Mouse (Mus musculus) ES-E14 (cell line): ENCODE results near the gene Vps13d. TPM values are rescaled to one million over a fixed set of nuclear protein-coding genes. Genes with fewer than 3 reads are reported as not detected.

Experiments
- DNase-seq: peaks from one replicate; pipeline ENCODE4 v3.0.0-alpha.2; 2013; ENCODE audit warnings: low read depth, low spot score
- H3K27ac ChIP-seq: 2 replicates; pipeline ENCODE4 v1.5.1; 2012; ENCODE audit warnings: low read depth, mild to moderate bottlenecking, low read length, moderate library complexity, mixed read lengths; ENCODE audit not compliant: poor library complexity, insufficient read depth, severe bottlenecking
- H3K36me3 ChIP-seq: 2 replicates; pipeline ENCODE4 v1.6.1; 2012; ENCODE audit warnings: mild to moderate bottlenecking, low read length, moderate library complexity, mixed read lengths; ENCODE audit not compliant: control insufficient read depth, poor library complexity, insufficient read depth, severe bottlenecking
- H3K4me1 ChIP-seq, 2 experiments: fragments of 150-350 bp in 1 of 2; sonication (generic) in 1 of 2; 2 replicates each; pipeline ENCODE4 v1.6.1; 2012; ENCODE audit warnings: low read length in 2 of 2, mild to moderate bottlenecking in 1 of 2, mixed read lengths in 1 of 2; ENCODE audit not compliant: control insufficient read depth in 2 of 2, insufficient read depth in 2 of 2, poor library complexity in 1 of 2
- H3K4me3 ChIP-seq, 2 experiments: fragments of 150-350 bp in 1 of 2; sonication (generic) in 1 of 2; 2 replicates each; pipeline ENCODE4 v1.5.1; 2012; ENCODE audit warnings: low read length in 2 of 2, low read depth in 1 of 2, mild to moderate bottlenecking in 1 of 2, mixed read lengths in 1 of 2; ENCODE audit not compliant: insufficient read depth in 1 of 2, poor library complexity in 1 of 2, severe bottlenecking in 1 of 2
- H3K9ac ChIP-seq: 2 replicates; pipeline ENCODE4 v1.6.1; 2012; ENCODE audit warnings: low read depth, mild to moderate bottlenecking, low read length, mixed read lengths; ENCODE audit not compliant: poor library complexity, insufficient read depth, severe bottlenecking
- H3K9me3 ChIP-seq: fragments of 150-350 bp; sonication (generic); 2 replicates; pipeline ENCODE4 v1.6.1; 2012; ENCODE audit warnings: low read depth, mild to moderate bottlenecking, low read length; ENCODE audit not compliant: control insufficient read depth, insufficient read depth
- CHD2 ChIP-seq: IDR thresholded peaks from 2 replicates; pipeline ENCODE4 v1.6.1; 2014; ENCODE audit warnings: mild to moderate bottlenecking, low read depth, low read length, inconsistent platforms
- HCFC1 ChIP-seq: IDR thresholded peaks from 2 replicates; pipeline ENCODE4 v1.6.1; 2012; ENCODE audit warnings: low read length, inconsistent platforms, borderline replicate concordance; ENCODE audit not compliant: insufficient read depth
- MAFK ChIP-seq: IDR thresholded peaks from 2 replicates; pipeline ENCODE4 v1.6.1; 2014; ENCODE audit warnings: mild to moderate bottlenecking, low read depth, low read length, inconsistent platforms; ENCODE audit not compliant: insufficient read depth
- ZC3H11A ChIP-seq: IDR thresholded peaks from 2 replicates; pipeline ENCODE4 v1.6.1; 2012; ENCODE audit warnings: low read depth, mild to moderate bottlenecking, inconsistent platforms, low read length, borderline replicate concordance
- ZNF384 ChIP-seq: IDR thresholded peaks from 2 replicates; pipeline ENCODE4 v1.6.1; 2012; ENCODE audit warnings: low read depth, low read length, inconsistent platforms
- in situ Hi-C, 2 experiments: fragments of 600-800 bp; cut with MboI; formaldehyde crosslinking; loops; one replicate each; pipeline ENCODE4 v1.15.1; 2025; ENCODE audit warnings: low sequenced_read_pairs in 2 of 2, inconsistent platforms in 1 of 2; ENCODE audit not compliant: unreplicated experiment in 2 of 2
- total RNA-seq: library from RNA; depleted of rRNA; stranded (reverse); fragments of 300-350 nt; gene quantifications from 2 replicates; pipeline ENCODE4 v1.2.3, GENCODE M21; 2012

The Vps13d gene
- total RNA-seq, 1 experiment = 15.3 TPM

GRCm38 (mm10) chr4:145161243-145161642 lies 33.6 kb downstream of the Vps13d start:
- Histone ChIP-seq H3K36me3 (peaks cover 15% of the 10 kb centered on the region), H3K4me3 (no peak overlapping the region), H3K4me1 (no peaks in the 10 kb centered on the region), H3K9ac (no peak overlapping the region), H3K27ac (no peak overlapping the region), H3K9me3 (no peaks in the 10 kb centered on the region)
- TF ChIP-seq HCFC1 = no peak
- no peak for TF ChIP-seq CHD2
- no peak for TF ChIP-seq MAFK
- no peak for TF ChIP-seq ZNF384
- TF ChIP-seq ZC3H11A = no peak
- no peak for DNase-seq
- in situ Hi-C loops = loop anchor here in 1 of 2 experiments (25.0 kb wide), 1 partner anchor 326 kb away; no protein-coding TSS in a partner anchor

DNA sequence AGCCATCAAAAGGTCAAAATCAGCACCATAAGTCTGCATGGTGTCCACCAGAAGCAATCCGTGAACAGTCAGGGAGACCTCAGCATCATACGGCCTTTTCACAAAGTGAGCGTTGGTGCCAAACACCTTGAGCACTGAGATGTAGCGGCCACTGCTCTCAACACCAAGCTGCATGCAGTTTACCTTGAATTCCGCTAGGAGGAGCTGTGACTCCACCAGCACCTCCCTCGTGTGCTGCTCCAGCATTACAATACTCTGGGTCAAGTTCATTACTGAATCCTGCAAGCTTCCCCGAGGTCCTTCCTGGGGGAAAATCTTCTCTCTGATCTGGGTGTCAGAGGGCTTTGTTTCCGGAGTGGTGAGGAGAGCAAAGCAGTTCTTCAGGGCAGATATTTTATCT lies 38.8 kb downstream of the Vps13d start:
- no peak overlapping the region for H3K27ac ChIP-seq
- H3K4me1 ChIP-seq = no peaks in the 10 kb centered on the region
- in situ Hi-C loops = loop anchor here in 1 of 2 experiments (25.0 kb wide), 1 partner anchor 331 kb away; no protein-coding TSS in a partner anchor
- peak; percentile 49 for DNase-seq
- no peaks in the 10 kb centered on the region for H3K9me3 ChIP-seq
- H3K36me3 ChIP-seq = peaks cover 32% of the 10 kb centered on the region
- no peak overlapping the region for H3K9ac ChIP-seq
- H3K4me3 ChIP-seq = no peak overlapping the region
- TF ChIP-seq HCFC1 = no peak
- TF ChIP-seq ZC3H11A = peak; percentile 92
- TF ChIP-seq ZNF384 = no peak

GRCm38 (mm10) chr4:145151103-145151486 lies 43.7 kb downstream of the Vps13d start:
- no peak for TF ChIP-seq CHD2
- TF ChIP-seq ZC3H11A = no peak
- TF ChIP-seq ZNF384 = no peak
- TF ChIP-seq MAFK = no peak
- TF ChIP-seq HCFC1 = no peak
- in situ Hi-C loops = loop anchor here in 1 of 2 experiments (25.0 kb wide), 1 partner anchor 336 kb away; no protein-coding TSS in a partner anchor
- no peak overlapping the region for H3K9ac ChIP-seq
- H3K27ac ChIP-seq = no peak overlapping the region
- H3K36me3 ChIP-seq = peaks cover 42% of the 10 kb centered on the region
- H3K4me3 ChIP-seq = no peak overlapping the region
- peaks cover 1 to 10% of the 10 kb centered on the region in 2 experiments; a peak in 1 of 4 replicates for H3K4me1 ChIP-seq
- DNase-seq = no peak
- H3K9me3 ChIP-seq = no peaks in the 10 kb centered on the region

DNA sequence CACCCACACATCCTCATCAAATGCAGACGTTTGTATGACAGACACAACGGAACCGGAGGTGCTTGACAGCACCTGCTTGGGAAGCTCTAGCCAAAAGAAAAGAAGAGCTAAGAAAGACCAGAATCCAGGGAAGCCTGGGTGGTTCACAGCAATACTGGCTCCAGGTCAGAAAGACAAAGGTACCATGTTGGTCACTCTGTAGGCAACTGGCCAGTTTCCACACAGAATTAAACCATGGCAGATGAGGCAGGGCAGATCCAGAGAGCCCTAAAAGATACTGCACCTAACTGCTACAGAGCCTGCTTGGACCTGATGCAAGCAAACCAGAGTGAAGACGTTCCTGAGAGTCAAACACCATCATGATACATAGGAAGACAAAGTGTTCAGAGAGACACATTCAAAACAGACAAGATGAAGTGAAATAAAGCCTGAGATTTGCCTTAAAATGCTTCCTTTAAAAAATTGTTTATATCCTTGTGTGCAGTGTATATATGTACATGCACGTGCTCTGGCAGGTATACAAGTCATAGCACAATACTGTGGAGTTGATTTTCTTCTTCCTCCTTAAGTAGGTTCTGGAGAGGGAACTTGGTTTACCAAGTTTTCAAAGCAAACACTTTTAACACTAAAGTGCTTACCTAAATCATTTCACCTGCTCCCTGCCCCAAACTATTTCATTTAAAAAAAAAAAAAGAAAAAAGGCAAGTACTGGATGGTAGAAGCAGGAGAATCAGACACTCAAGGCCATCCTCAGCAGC lies 44.3 kb downstream of the Vps13d start:
- Histone ChIP-seq H3K36me3 (peaks cover 40% of the 10 kb centered on the region), H3K4me3 (no peak overlapping the region), H3K9me3 (no peaks in the 10 kb centered on the region), H3K4me1 (peaks cover 1 to 11% of the 10 kb centered on the region in 2 experiments; a peak in 1 of 4 replicates), H3K27ac (no peak overlapping the region), H3K9ac (no peak overlapping the region)
- no peak for TF ChIP-seq MAFK
- TF ChIP-seq ZC3H11A = no peak
- TF ChIP-seq HCFC1 = no peak
- in situ Hi-C loops = loop anchor here in 1 of 2 experiments (25.0 kb wide), 1 partner anchor 337 kb away; no protein-coding TSS in a partner anchor
- DNase-seq = no peak
